Mouse (Mus musculus) C2C12 (cell line): ENCODE results near the gene Pigr. TPM values are rescaled to one million over a fixed set of nuclear protein-coding genes. Genes with fewer than 3 reads are reported as not detected.

Experiments used
- H3K27me3 ChIP-seq: one replicate; pipeline ENCODE4 v1.6.1; 2011; ENCODE audit not compliant: control insufficient read depth, insufficient read depth, insufficient read length
- H3K36me3 ChIP-seq: one replicate; pipeline ENCODE4 v1.6.1; 2011; ENCODE audit not compliant: control insufficient read depth, insufficient read depth
- H3K4me3 ChIP-seq: one replicate; pipeline ENCODE4 v1.5.1; 2011; ENCODE audit warnings: mild to moderate bottlenecking, control low read depth; ENCODE audit not compliant: poor library complexity, insufficient read depth, severe bottlenecking
- H3K79me2 ChIP-seq: one replicate; pipeline ENCODE4 v1.6.1; 2011; ENCODE audit not compliant: control insufficient read depth, insufficient read depth
- H3K79me3 ChIP-seq: one replicate; pipeline ENCODE4 v1.6.1; 2011; ENCODE audit warnings: low read depth, control low read depth
- H3ac ChIP-seq: one replicate; pipeline ENCODE3; 2011; ENCODE audit warnings: low read depth; ENCODE audit not compliant: control insufficient read depth, insufficient read length
- CEBPB ChIP-seq: IDR thresholded peaks from one replicate; pipeline ENCODE4 v1.6.1; 2011; ENCODE audit warnings: low read depth, mild to moderate bottlenecking, control low read depth, moderate library complexity
- CTCF ChIP-seq: IDR thresholded peaks from one replicate; pipeline ENCODE4 v1.5.1; 2011; ENCODE audit not compliant: control insufficient read depth, insufficient read depth, insufficient read length
- FOSL1 ChIP-seq: IDR thresholded peaks from one replicate; pipeline ENCODE4 v1.8.0; 2011; ENCODE audit warnings: mild to moderate bottlenecking, low read length; ENCODE audit not compliant: poor library complexity, insufficient read depth, severe bottlenecking
- MAX ChIP-seq: IDR thresholded peaks from one replicate; pipeline ENCODE4 v1.6.1; 2011; ENCODE audit warnings: mild to moderate bottlenecking, control low read depth
- MYOD1 ChIP-seq: IDR thresholded peaks from one replicate; pipeline ENCODE4 v1.6.1; 2011; ENCODE audit warnings: low read depth; ENCODE audit not compliant: control insufficient read depth, insufficient read length
- MYOG ChIP-seq: IDR thresholded peaks from one replicate; pipeline ENCODE4 v1.6.1; 2011; ENCODE audit not compliant: control insufficient read depth, insufficient read length; ENCODE audit errors: extremely low read depth
- USF1 ChIP-seq: IDR thresholded peaks from one replicate; pipeline ENCODE4 v1.6.1; 2011; ENCODE audit warnings: low read depth, mild to moderate bottlenecking, control low read depth, moderate library complexity
- polyA plus RNA-seq: library from polyadenylated mRNA; unstranded; fragments of >200 nt; fragmentation: generic; extraction: Trizol; gene quantifications from one replicate; pipeline ENCODE4 v1.2.1, GENCODE M21; 2012; ENCODE audit warnings: missing spikeins

Gene Pigr
- polyA plus RNA-seq, 1 experiment, result not detected

- no peaks in the 10 kb centered on the region for H3K27me3 ChIP-seq
- no peak for TF ChIP-seq CEBPB
- no peak for TF ChIP-seq MYOG
- no peak for TF ChIP-seq CTCF
- no peak for TF ChIP-seq USF1
- TF ChIP-seq MAX, result no peak
- TF ChIP-seq FOSL1, result no peak
- no peak for TF ChIP-seq MYOD1
- H3ac ChIP-seq, result no peak overlapping the region
- no peaks in the 10 kb centered on the region for H3K79me3 ChIP-seq
- H3K4me3 ChIP-seq, result no peak overlapping the region
- H3K36me3 ChIP-seq, result no peaks in the 10 kb centered on the region
- no peaks in the 10 kb centered on the region for H3K79me2 ChIP-seq
These were observed 67.0 kb downstream of the Pigr start for GRCm38 (mm10) chr1:130893329-130894040.

DNA sequence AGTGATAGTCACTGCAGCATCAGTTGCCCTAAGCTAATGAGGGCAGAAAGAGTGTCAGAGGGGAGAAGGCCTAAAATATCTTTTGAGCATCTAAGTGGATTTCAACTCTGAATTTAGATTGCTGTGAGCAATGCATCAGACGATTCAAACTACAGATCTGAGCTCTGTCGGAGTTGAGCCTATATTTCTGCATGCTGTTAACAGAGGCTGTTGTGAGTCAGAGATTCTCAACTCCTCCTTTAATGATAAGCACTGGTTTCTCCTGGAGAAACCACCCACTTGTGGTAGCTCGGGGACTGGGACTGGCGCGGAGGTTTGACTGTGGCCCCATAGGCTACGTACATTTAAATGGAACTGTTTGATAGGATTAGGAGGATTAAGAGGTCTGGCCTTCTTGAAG, 68.0 kb downstream of the Pigr start:
- H3K27me3 ChIP-seq, result no peaks in the 10 kb centered on the region
- TF ChIP-seq CTCF, result no peak
- no peak for TF ChIP-seq CEBPB
- no peak for TF ChIP-seq USF1
- TF ChIP-seq MYOG, result no peak
- no peaks in the 10 kb centered on the region for H3K79me3 ChIP-seq
- no peak overlapping the region for H3ac ChIP-seq
- H3K79me2 ChIP-seq, result no peaks in the 10 kb centered on the region
- no peaks in the 10 kb centered on the region for H3K36me3 ChIP-seq
- H3K4me3 ChIP-seq, result no peak overlapping the region

Other genes starting within 250 kb of the Pigr start
- gene Zp3r, start 197.1 kb upstream of the Pigr start, polyA plus RNA-seq, result not detected
- gene C4bp, start 165.1 kb upstream of the Pigr start, polyA plus RNA-seq, result not detected
- not detected for gene Gm29427, start 110.9 kb upstream of the Pigr start, polyA plus RNA-seq
- 0.85 TPM for gene Yod1, start 109.4 kb upstream of the Pigr start, polyA plus RNA-seq
- 3.0 TPM for gene Pfkfb2, start 97.4 kb upstream of the Pigr start, polyA plus RNA-seq
- gene AA986860, start 94.7 kb upstream of the Pigr start, polyA plus RNA-seq, result 0.88 TPM
- gene Fcamr, start 25.8 kb upstream of the Pigr start, polyA plus RNA-seq, result not detected
- not detected for gene Fcmr, start 39.0 kb downstream of the Pigr start, polyA plus RNA-seq
- gene Il24, start 60.8 kb downstream of the Pigr start, polyA plus RNA-seq, result not detected
- gene Il20, start 84.8 kb downstream of the Pigr start, polyA plus RNA-seq, result not detected
- 0.06 TPM for gene Il19, start 113.4 kb downstream of the Pigr start, polyA plus RNA-seq
- gene Il10, start 193.2 kb downstream of the Pigr start, polyA plus RNA-seq, result not detected